Mouse (Mus musculus) brain, embryonic 14.5 days (tissue): ENCODE measurements at regions not wholly inside any gene's neighbourhood (a gene's known extent, or its start where the extent isn't known, plus 50 kb on each side); places are given as distances from the start of the nearest gene placed in this dataset.

Experiments used
- CTCF ChIP-seq: fragments of 200-500 bp; IDR thresholded peaks from 2 replicates; pipeline ENCODE4 v1.5.1; 2012; ENCODE audit warnings: inconsistent platforms, mild to moderate bottlenecking, moderate library complexity, borderline replicate concordance; ENCODE audit not compliant: insufficient read depth, insufficient read length; ENCODE audit errors: extremely low read depth
- POLR2A ChIP-seq: fragments of 200-500 bp; IDR thresholded peaks from 2 replicates; pipeline ENCODE4 v1.6.1; 2012; ENCODE audit warnings: mild to moderate bottlenecking, inconsistent platforms, borderline replicate concordance; ENCODE audit not compliant: poor library complexity, insufficient read depth, insufficient read length, severe bottlenecking; ENCODE audit errors: extremely low read depth

GRCm38 (mm10) chr2:43478494-43478893 is 76.6 kb upstream of the Kynu start:
- TF ChIP-seq CTCF (no peak), POLR2A (no peak)
